Mouse (Mus musculus): ENCODE results near the gene Gm21992. TPM values are rescaled to one million over a fixed set of nuclear protein-coding genes. Genes with fewer than 3 reads are reported as not detected.

The Gm21992 gene
- polyA plus RNA-seq, 2 experiments, result 9.5 to 10.7 TPM

- Histone ChIP-seq H3K4me1 (replicated peaks; ENCODE audit: control insufficient read depth in 2 of 2, insufficient read depth in 2 of 2, low read length in 1 of 2) (no peaks in the 10 kb centered on the region), H3K36me3 (replicated peaks; ENCODE audit: control insufficient read depth, insufficient read depth, low read depth) (no peaks in the 10 kb centered on the region), H3K27ac (no peak overlapping the region), H3K27me3 (ENCODE audit: control insufficient read depth, insufficient read depth, low read length) (peaks cover 24% of the 10 kb centered on the region), H3K4me3 (ENCODE audit: insufficient read depth in 1 of 2, low read depth in 2 of 2, low read length in 2 of 2) (no peak overlapping the region), H3K9ac (replicated peaks) (no peak overlapping the region), H3K4me2 (ENCODE audit: low read depth) (no peak overlapping the region), H3K9me3 (ENCODE audit: control insufficient read depth, low read length) (no peaks in the 10 kb centered on the region)
- no peak for DNase-seq (ENCODE audit: low read depth in 3 of 3, low spot score in 3 of 3)
- 65% methylated on average over 9 of the region's 9 CpGs for WGBS (ENCODE audit: insufficient replicate concordance)
- no peak for TF ChIP-seq EP300 (IDR thresholded peaks at IDR 0.05; ENCODE audit: low read depth)
- TF ChIP-seq CTCF (IDR thresholded peaks at IDR 0.05; ENCODE audit: low read depth), result no peak
- ATAC-seq (ENCODE audit: insufficient read depth), result no peak
Observed at GRCm38 (mm10) chr19:4697721-4698120, 113.7 kb downstream of the Gm21992 start.

GRCm38 (mm10) chr19:4697121-4697520 lies 114.3 kb downstream of the Gm21992 start:
- Histone ChIP-seq H3K9ac (replicated peaks) (no peak overlapping the region), H3K4me2 (ENCODE audit: low read depth) (no peak overlapping the region), H3K9me3 (ENCODE audit: control insufficient read depth, low read length) (no peaks in the 10 kb centered on the region), H3K4me1 (replicated peaks; ENCODE audit: control insufficient read depth in 2 of 2, insufficient read depth in 2 of 2, low read length in 1 of 2) (no peaks in the 10 kb centered on the region), H3K4me3 (ENCODE audit: insufficient read depth in 1 of 2, low read depth in 2 of 2, low read length in 2 of 2) (no peak overlapping the region), H3K36me3 (replicated peaks; ENCODE audit: control insufficient read depth, insufficient read depth, low read depth) (no peaks in the 10 kb centered on the region), H3K27me3 (ENCODE audit: control insufficient read depth, insufficient read depth, low read length) (peaks cover 24% of the 10 kb centered on the region), H3K27ac (no peak overlapping the region)
- TF ChIP-seq EP300 (IDR thresholded peaks at IDR 0.05; ENCODE audit: low read depth) (no peak), CTCF (IDR thresholded peaks at IDR 0.05; ENCODE audit: low read depth) (no peak)
- WGBS (ENCODE audit: insufficient replicate concordance), result 57% methylated on average over 3 of the region's 3 CpGs
- no peak for DNase-seq (ENCODE audit: low read depth in 3 of 3, low spot score in 3 of 3)
- ATAC-seq (ENCODE audit: insufficient read depth), result no peak

- Histone ChIP-seq H3K4me3 (ENCODE audit: insufficient read depth in 1 of 2, low read depth in 2 of 2, low read length in 2 of 2) (no peak overlapping the region), H3K27ac (no peak overlapping the region), H3K27me3 (ENCODE audit: control insufficient read depth, insufficient read depth, low read length) (peaks cover 18% of the 10 kb centered on the region), H3K4me2 (ENCODE audit: low read depth) (no peak overlapping the region), H3K4me1 (replicated peaks; ENCODE audit: control insufficient read depth in 2 of 2, insufficient read depth in 2 of 2, low read length in 1 of 2) (no peaks in the 10 kb centered on the region), H3K36me3 (replicated peaks; ENCODE audit: control insufficient read depth, insufficient read depth, low read depth) (no peaks in the 10 kb centered on the region), H3K9me3 (ENCODE audit: control insufficient read depth, low read length) (no peaks in the 10 kb centered on the region), H3K9ac (replicated peaks) (no peak overlapping the region)
- TF ChIP-seq CTCF (IDR thresholded peaks at IDR 0.05; ENCODE audit: low read depth) (no peak), EP300 (IDR thresholded peaks at IDR 0.05; ENCODE audit: low read depth) (no peak)
- ATAC-seq (ENCODE audit: insufficient read depth) (no peak), DNase-seq (ENCODE audit: low read depth in 3 of 3, low spot score in 3 of 3) (no peak)
- 32% methylated on average over 3 of the region's 3 CpGs for WGBS (ENCODE audit: insufficient replicate concordance)
Observed at GRCm38 (mm10) chr19:4694346-4694745, 117.1 kb downstream of the Gm21992 start.

Other genes with a start within 250 kb of the Gm21992 start
- gene Lrfn4, start 195.9 kb downstream of the Gm21992 start, polyA plus RNA-seq (2012; rRNA removed), result 2.1 and 2.6 TPM in 2 replicates
- 0.42 and 0.64 TPM in 2 replicates for gene Lrfn4, start 195.9 kb downstream of the Gm21992 start, polyA plus RNA-seq (2014; fragmentation: Nextera tagmentation; extraction: Ambion mirVana)
- gene Rce1, start 186.0 kb downstream of the Gm21992 start, polyA plus RNA-seq (2012; rRNA removed), result 20.0 and 26.7 TPM in 2 replicates
- 23.6 and 25.2 TPM in 2 replicates for gene Rce1, start 186.0 kb downstream of the Gm21992 start, polyA plus RNA-seq (2014; fragmentation: Nextera tagmentation; extraction: Ambion mirVana)
- gene Gm960, start 112.9 kb downstream of the Gm21992 start, polyA plus RNA-seq (2012; rRNA removed), result 0.01 and 0.20 TPM in 2 replicates
- gene Gm960, start 112.9 kb downstream of the Gm21992 start, polyA plus RNA-seq (2014; fragmentation: Nextera tagmentation; extraction: Ambion mirVana), result 0.75 TPM in 1 of 2 replicates, not detected in the other
- 0.04 and 0.08 TPM in 2 replicates for gene Sptbn2, start 100.4 kb downstream of the Gm21992 start, polyA plus RNA-seq (2012; rRNA removed)
- gene Sptbn2, start 100.4 kb downstream of the Gm21992 start, polyA plus RNA-seq (2014; fragmentation: Nextera tagmentation; extraction: Ambion mirVana), result 0.03 and 0.15 TPM in 2 replicates
- 3.3 and 3.4 TPM in 2 replicates for gene Rbm4b, start 55.1 kb downstream of the Gm21992 start, polyA plus RNA-seq (2012; rRNA removed)
- 8.4 and 9.5 TPM in 2 replicates for gene Rbm4b, start 55.1 kb downstream of the Gm21992 start, polyA plus RNA-seq (2014; fragmentation: Nextera tagmentation; extraction: Ambion mirVana)
- 23.8 and 27.9 TPM in 2 replicates for gene Rbm4, start 17.7 kb downstream of the Gm21992 start, polyA plus RNA-seq (2012; rRNA removed)
- 22.1 and 24.3 TPM in 2 replicates for gene Rbm4, start 17.7 kb downstream of the Gm21992 start, polyA plus RNA-seq (2014; fragmentation: Nextera tagmentation; extraction: Ambion mirVana)
- gene Rbm14, start within 50 bp of the Gm21992 start, polyA plus RNA-seq (2012; rRNA removed), result 23.9 and 27.1 TPM in 2 replicates
- 30.3 and 35.7 TPM in 2 replicates for gene Rbm14, start within 50 bp of the Gm21992 start, polyA plus RNA-seq (2014; fragmentation: Nextera tagmentation; extraction: Ambion mirVana)
- 24.0 and 38.1 TPM in 2 replicates for gene Ccs, start 27.7 kb upstream of the Gm21992 start, polyA plus RNA-seq (2012; rRNA removed)
- 35.4 and 41.2 TPM in 2 replicates for gene Ccs, start 27.7 kb upstream of the Gm21992 start, polyA plus RNA-seq (2014; fragmentation: Nextera tagmentation; extraction: Ambion mirVana)
- 0.01 and 0.02 TPM in 2 replicates for gene Ccdc87, start 27.8 kb upstream of the Gm21992 start, polyA plus RNA-seq (2012; rRNA removed)
- not detected in 2 replicates for gene Ccdc87, start 27.8 kb upstream of the Gm21992 start, polyA plus RNA-seq (2014; fragmentation: Nextera tagmentation; extraction: Ambion mirVana)
- gene Ctsf, start 43.5 kb upstream of the Gm21992 start, polyA plus RNA-seq (2012; rRNA removed), result 18.5 and 20.8 TPM in 2 replicates
- 30.6 and 32.8 TPM in 2 replicates for gene Ctsf, start 43.5 kb upstream of the Gm21992 start, polyA plus RNA-seq (2014; fragmentation: Nextera tagmentation; extraction: Ambion mirVana)
- 0.18 and 0.33 TPM in 2 replicates for gene Actn3, start 66.3 kb upstream of the Gm21992 start, polyA plus RNA-seq (2012; rRNA removed)
- gene Actn3, start 66.3 kb upstream of the Gm21992 start, polyA plus RNA-seq (2014; fragmentation: Nextera tagmentation; extraction: Ambion mirVana), result 0.28 TPM in 2 replicates
- 16.5 and 17.2 TPM in 2 replicates for gene Zdhhc24, start 67.1 kb upstream of the Gm21992 start, polyA plus RNA-seq (2012; rRNA removed)
- gene Zdhhc24, start 67.1 kb upstream of the Gm21992 start, polyA plus RNA-seq (2014; fragmentation: Nextera tagmentation; extraction: Ambion mirVana), result 6.8 and 6.9 TPM in 2 replicates
- 1.2 TPM in 2 replicates for gene Bbs1, start 95.0 kb upstream of the Gm21992 start, polyA plus RNA-seq (2012; rRNA removed)
- 0.27 and 0.82 TPM in 2 replicates for gene Bbs1, start 95.0 kb upstream of the Gm21992 start, polyA plus RNA-seq (2014; fragmentation: Nextera tagmentation; extraction: Ambion mirVana)
- 22.4 and 28.0 TPM in 2 replicates for gene Dpp3, start 116.7 kb upstream of the Gm21992 start, polyA plus RNA-seq (2012; rRNA removed)
- 37.0 and 39.9 TPM in 2 replicates for gene Dpp3, start 116.7 kb upstream of the Gm21992 start, polyA plus RNA-seq (2014; fragmentation: Nextera tagmentation; extraction: Ambion mirVana)
- gene Peli3, start 131.5 kb upstream of the Gm21992 start, polyA plus RNA-seq (2012; rRNA removed), result 0.03 and 0.06 TPM in 2 replicates
- gene Peli3, start 131.5 kb upstream of the Gm21992 start, polyA plus RNA-seq (2014; fragmentation: Nextera tagmentation; extraction: Ambion mirVana), result 0.24 TPM in 1 of 2 replicates, not detected in the other
- gene Mrpl11, start 150.5 kb upstream of the Gm21992 start, polyA plus RNA-seq (2012; rRNA removed), result 17.8 and 31.8 TPM in 2 replicates
- gene Mrpl11, start 150.5 kb upstream of the Gm21992 start, polyA plus RNA-seq (2014; fragmentation: Nextera tagmentation; extraction: Ambion mirVana), result 64.7 and 66.2 TPM in 2 replicates
- 0.11 and 0.12 TPM in 2 replicates for gene Npas4, start 178.7 kb upstream of the Gm21992 start, polyA plus RNA-seq (2012; rRNA removed)
- gene Npas4, start 178.7 kb upstream of the Gm21992 start, polyA plus RNA-seq (2014; fragmentation: Nextera tagmentation; extraction: Ambion mirVana), result not detected in 2 replicates
- gene Slc29a2, start 212.2 kb upstream of the Gm21992 start, polyA plus RNA-seq (2012; rRNA removed), result 2.5 and 3.8 TPM in 2 replicates
- 0.76 and 0.96 TPM in 2 replicates for gene Slc29a2, start 212.2 kb upstream of the Gm21992 start, polyA plus RNA-seq (2014; fragmentation: Nextera tagmentation; extraction: Ambion mirVana)
- 3.4 and 4.2 TPM in 2 replicates for gene B4gat1, start 227.2 kb upstream of the Gm21992 start, polyA plus RNA-seq (2012; rRNA removed)
- 6.5 TPM in 2 replicates for gene B4gat1, start 227.2 kb upstream of the Gm21992 start, polyA plus RNA-seq (2014; fragmentation: Nextera tagmentation; extraction: Ambion mirVana)
- 0.19 and 0.29 TPM in 2 replicates for gene AC124502.3, start 227.3 kb upstream of the Gm21992 start, polyA plus RNA-seq (2012; rRNA removed)
- 0.13 and 0.59 TPM in 2 replicates for gene AC124502.3, start 227.3 kb upstream of the Gm21992 start, polyA plus RNA-seq (2014; fragmentation: Nextera tagmentation; extraction: Ambion mirVana)
- 17.3 and 19.9 TPM in 2 replicates for gene Brms1, start 229.7 kb upstream of the Gm21992 start, polyA plus RNA-seq (2012; rRNA removed)
- 24.5 and 26.4 TPM in 2 replicates for gene Brms1, start 229.7 kb upstream of the Gm21992 start, polyA plus RNA-seq (2014; fragmentation: Nextera tagmentation; extraction: Ambion mirVana)
- gene Rin1, start 238.9 kb upstream of the Gm21992 start, polyA plus RNA-seq (2012; rRNA removed), result 0.42 and 0.54 TPM in 2 replicates
- 0.13 and 0.28 TPM in 2 replicates for gene Rin1, start 238.9 kb upstream of the Gm21992 start, polyA plus RNA-seq (2014; fragmentation: Nextera tagmentation; extraction: Ambion mirVana)